Mouse (Mus musculus) hindbrain, embryonic 12.5 days (tissue): ENCODE results near the gene Cacnb4. TPM values are rescaled to one million over a fixed set of nuclear protein-coding genes. Genes with fewer than 3 reads are reported as not detected.

Source experiments
- ATAC-seq: fragments of 200-750 bp; cut with Nextera tagmentation; 2 replicates; pipeline ENCODE4 v1.8.0; 2017; ENCODE audit warnings: moderate TSS enrichment; ENCODE audit not compliant: low FRiP score
- H3K27ac ChIP-seq: fragments of 300-500 bp; sonication (generic); 2 replicates; pipeline ENCODE4 v1.5.1; 2016; ENCODE audit warnings: mild to moderate bottlenecking
- H3K27me3 ChIP-seq: fragments of 300-500 bp; sonication (generic); 2 replicates; pipeline ENCODE4 v1.6.1; 2016; ENCODE audit warnings: mild to moderate bottlenecking
- H3K36me3 ChIP-seq: fragments of 300-500 bp; sonication (generic); 2 replicates; pipeline ENCODE4 v1.6.1; 2016; ENCODE audit warnings: mild to moderate bottlenecking
- H3K4me1 ChIP-seq: fragments of 300-500 bp; sonication (generic); 2 replicates; pipeline ENCODE4 v1.6.1; 2016
- H3K4me2 ChIP-seq: fragments of 300-500 bp; sonication (generic); replicated peaks from 2 replicates; pipeline ENCODE4 v1.6.1; 2016; ENCODE audit warnings: mild to moderate bottlenecking
- H3K4me3 ChIP-seq: fragments of 300-500 bp; sonication (generic); 2 replicates; pipeline ENCODE4 v1.5.1; 2016; ENCODE audit warnings: mild to moderate bottlenecking
- H3K9ac ChIP-seq: fragments of 300-500 bp; sonication (generic); 2 replicates; pipeline ENCODE4 v1.6.1; 2016; ENCODE audit warnings: mild to moderate bottlenecking, moderate library complexity
- H3K9me3 ChIP-seq: fragments of 300-500 bp; sonication (generic); replicated peaks from 2 replicates; pipeline ENCODE4 v1.6.1; 2016; ENCODE audit warnings: mild to moderate bottlenecking
- WGBS: fragments of 180-500 bp; shearing (Covaris S2); methylation state at CpG from one replicate; pipeline ENCODE4 v1.1.7; 2016; 5-methylcytosine and 5-hydroxymethylcytosine counted together
- polyA plus RNA-seq: library from polyadenylated mRNA; unstranded; fragments of >200 nt; fragmentation: Nextera tagmentation; extraction: Ambion mirVana; gene quantifications from 2 replicates; pipeline ENCODE4 v1.2.1, GENCODE M21; 2016

Gene Cacnb4
- polyA plus RNA-seq, 1 experiment from 2014 or later: 5.9 TPM

- H3K27ac ChIP-seq: no peak overlapping the region
- no peaks in the 10 kb centered on the region for H3K9me3 ChIP-seq
- no peak overlapping the region for H3K4me2 ChIP-seq
- H3K9ac ChIP-seq: no peak overlapping the region
- no peak for ATAC-seq
- WGBS: 79% methylated on average over 4 of the region's 4 CpGs
- H3K4me3 ChIP-seq: no peak overlapping the region
- H3K27me3 ChIP-seq: peaks cover 34% of the 10 kb centered on the region
- H3K36me3 ChIP-seq: no peaks in the 10 kb centered on the region
- peaks cover 10% of the 10 kb centered on the region for H3K4me1 ChIP-seq
Observed at GRCm38 (mm10) chr2:52677589-52677988, 958 bp upstream of the Cacnb4 start.

- Histone ChIP-seq H3K27me3 (peaks cover 37% of the 10 kb centered on the region), H3K36me3 (no peaks in the 10 kb centered on the region), H3K9me3 (no peaks in the 10 kb centered on the region), H3K4me1 (peaks cover 10% of the 10 kb centered on the region), H3K4me3 (peak overlapping the region; percentile 73), H3K27ac (no peak overlapping the region), H3K9ac (peak overlapping the region; percentile 80), H3K4me2 (peak overlapping the region; percentile 91)
- ATAC-seq: no peak
- WGBS: 6% methylated on average over 6 of the region's 6 CpGs
Observed at GRCm38 (mm10) chr2:52676913-52677303, 277 bp upstream of the Cacnb4 start.

- peak overlapping the region; percentile 73 for H3K4me3 ChIP-seq
- H3K9me3 ChIP-seq: no peaks in the 10 kb centered on the region
- H3K36me3 ChIP-seq: no peaks in the 10 kb centered on the region
- H3K4me2 ChIP-seq: peak overlapping the region; percentile 91
- peaks cover 37% of the 10 kb centered on the region for H3K27me3 ChIP-seq
- peak; percentile 42 for ATAC-seq
- H3K27ac ChIP-seq: no peak overlapping the region
- H3K9ac ChIP-seq: peak overlapping the region; percentile 80
- peaks cover 10% of the 10 kb centered on the region for H3K4me1 ChIP-seq
- WGBS: 1% methylated on average over 38 of the region's 42 CpGs
Observed at GRCm38 (mm10) chr2:52675278-52675987, 1.2 kb downstream of the Cacnb4 start.

- ATAC-seq: no peak
- H3K9me3 ChIP-seq: no peaks in the 10 kb centered on the region
- under 1% methylated on average over 19 of the region's 19 CpGs for WGBS
- no peak overlapping the region for H3K27ac ChIP-seq
- H3K4me2 ChIP-seq: peak overlapping the region; percentile 91
- no peaks in the 10 kb centered on the region for H3K36me3 ChIP-seq
- H3K27me3 ChIP-seq: peaks cover 37% of the 10 kb centered on the region
- H3K4me3 ChIP-seq: peak overlapping the region; percentile 73
- H3K4me1 ChIP-seq: peaks cover 10% of the 10 kb centered on the region
- H3K9ac ChIP-seq: no peak overlapping the region
Observed at GRCm38 (mm10) chr2:52674886-52675277, 1.7 kb downstream of the Cacnb4 start.

- WGBS: 91% methylated on average over 1 of the region's 1 CpGs
- H3K27ac ChIP-seq: no peak overlapping the region
- peaks cover 32% of the 10 kb centered on the region for H3K27me3 ChIP-seq
- H3K36me3 ChIP-seq: no peaks in the 10 kb centered on the region
- ATAC-seq: no peak
- no peak overlapping the region for H3K4me2 ChIP-seq
- peaks cover 10% of the 10 kb centered on the region for H3K4me1 ChIP-seq
- no peaks in the 10 kb centered on the region for H3K9me3 ChIP-seq
- no peak overlapping the region for H3K9ac ChIP-seq
- H3K4me3 ChIP-seq: no peak overlapping the region
Observed at GRCm38 (mm10) chr2:52673172-52673571, 3.5 kb downstream of the Cacnb4 start.

- H3K27me3 ChIP-seq: peaks cover 22% of the 10 kb centered on the region
Observed at GRCm38 (mm10) chr2:52670733-52671132, 5.9 kb downstream of the Cacnb4 start.

GRCm38 (mm10) chr2:52668480-52668879 lies 8.2 kb downstream of the Cacnb4 start:
- no peaks in the 10 kb centered on the region for H3K36me3 ChIP-seq
- H3K9me3 ChIP-seq: no peaks in the 10 kb centered on the region
- H3K4me1 ChIP-seq: no peaks in the 10 kb centered on the region
- ATAC-seq: no peak
- no peak overlapping the region for H3K27ac ChIP-seq
- no peak overlapping the region for H3K4me2 ChIP-seq
- no peak overlapping the region for H3K4me3 ChIP-seq
- peaks cover 5% of the 10 kb centered on the region for H3K27me3 ChIP-seq
- H3K9ac ChIP-seq: no peak overlapping the region
- WGBS: 93% methylated on average over 6 of the region's 6 CpGs

More at GRCm38 (mm10) chr2:52670733-52671132, 5.9 kb downstream of the Cacnb4 start:
- H3K4me2 ChIP-seq: no peak overlapping the region
- no peaks in the 10 kb centered on the region for H3K36me3 ChIP-seq
- no peak for ATAC-seq
- H3K4me1 ChIP-seq: peaks cover 6% of the 10 kb centered on the region
- H3K9ac ChIP-seq: no peak overlapping the region
- 89% methylated on average over 5 of the region's 5 CpGs for WGBS
- no peak overlapping the region for H3K27ac ChIP-seq
- no peak overlapping the region for H3K4me3 ChIP-seq
- no peaks in the 10 kb centered on the region for H3K9me3 ChIP-seq

GRCm38 (mm10) chr2:52656722-52657121 lies 19.9 kb downstream of the Cacnb4 start:
- ATAC-seq: no peak
- Histone ChIP-seq H3K9me3 (no peaks in the 10 kb centered on the region), H3K27ac (no peak overlapping the region), H3K9ac (no peak overlapping the region), H3K4me2 (no peak overlapping the region), H3K4me1 (no peaks in the 10 kb centered on the region), H3K4me3 (no peak overlapping the region), H3K36me3 (no peaks in the 10 kb centered on the region), H3K27me3 (no peaks in the 10 kb centered on the region)
- 90% methylated on average over 5 of the region's 5 CpGs for WGBS

- no peak for ATAC-seq
- 76% methylated on average over 4 of the region's 4 CpGs for WGBS
- H3K4me2 ChIP-seq: no peak overlapping the region
- H3K9ac ChIP-seq: no peak overlapping the region
- no peaks in the 10 kb centered on the region for H3K27me3 ChIP-seq
- no peaks in the 10 kb centered on the region for H3K36me3 ChIP-seq
- no peak overlapping the region for H3K27ac ChIP-seq
- no peaks in the 10 kb centered on the region for H3K9me3 ChIP-seq
- H3K4me1 ChIP-seq: no peaks in the 10 kb centered on the region
- H3K4me3 ChIP-seq: no peak overlapping the region
Observed at GRCm38 (mm10) chr2:52654541-52654940, 22.1 kb downstream of the Cacnb4 start.

- Histone ChIP-seq H3K4me3 (no peak overlapping the region), H3K36me3 (no peaks in the 10 kb centered on the region), H3K27ac (no peak overlapping the region), H3K9me3 (no peaks in the 10 kb centered on the region), H3K4me2 (no peak overlapping the region), H3K9ac (no peak overlapping the region), H3K4me1 (no peaks in the 10 kb centered on the region; the same call in 1 of the 2 replicates), H3K27me3 (no peaks in the 10 kb centered on the region)
- 86% methylated on average over 6 of the region's 6 CpGs for WGBS
- ATAC-seq: no peak
Observed at GRCm38 (mm10) chr2:52651547-52651946, 25.1 kb downstream of the Cacnb4 start.

- H3K4me2 ChIP-seq: no peak overlapping the region
- H3K9ac ChIP-seq: no peak overlapping the region
- H3K27me3 ChIP-seq: no peaks in the 10 kb centered on the region
- no peaks in the 10 kb centered on the region; the same call in 1 of the 2 replicates for H3K4me1 ChIP-seq
- no peaks in the 10 kb centered on the region for H3K36me3 ChIP-seq
- no peak overlapping the region for H3K27ac ChIP-seq
- no peaks in the 10 kb centered on the region for H3K9me3 ChIP-seq
- 79% methylated on average over 8 of the region's 8 CpGs for WGBS
- H3K4me3 ChIP-seq: no peak overlapping the region
- ATAC-seq: no peak
Observed at GRCm38 (mm10) chr2:52647255-52647998, 29.2 kb downstream of the Cacnb4 start.

GRCm38 (mm10) chr2:52643657-52644056 lies 33.0 kb downstream of the Cacnb4 start:
- Histone ChIP-seq H3K36me3 (no peaks in the 10 kb centered on the region), H3K9ac (no peak overlapping the region), H3K9me3 (no peaks in the 10 kb centered on the region), H3K4me2 (no peak overlapping the region), H3K4me1 (no peaks in the 10 kb centered on the region; the same call in none of the 2 replicates), H3K27ac (no peak overlapping the region), H3K27me3 (no peaks in the 10 kb centered on the region), H3K4me3 (no peak overlapping the region)
- ATAC-seq: no peak
- WGBS: 76% methylated on average over 6 of the region's 6 CpGs
